Mouse (Mus musculus): Measurements from ENCODE around the gene Tceal8.
"Not testable (repeated sequence)": the region's sequence is repeated elsewhere in the genome, so short reads cannot be mapped to it uniquely, and the experiment has no call there.

The Tceal8 gene

DNA sequence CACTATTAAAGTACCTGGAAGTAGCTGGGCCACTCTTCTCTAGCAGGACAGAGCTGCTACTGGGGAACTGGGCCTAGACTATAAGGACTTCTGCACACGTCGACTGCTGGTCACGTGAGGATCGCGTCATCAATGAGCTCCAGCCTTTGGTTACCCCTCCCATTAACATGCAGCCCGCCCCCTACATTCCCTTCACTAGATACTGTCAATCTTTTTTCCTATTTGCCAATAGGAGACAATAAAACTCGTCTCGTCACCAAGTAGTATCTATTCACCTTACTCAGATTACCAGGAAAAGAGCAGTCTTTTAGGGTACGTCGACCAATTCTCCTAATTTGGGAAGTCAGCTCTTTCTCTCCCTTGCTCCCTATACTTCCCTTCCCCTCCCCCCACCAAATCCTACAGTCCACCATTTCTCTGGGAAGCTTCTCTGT is at the start of gene Tceal8:
Gene Tceal8 (minus strand): TSS at position 225 of the 434 bp plus-strand sequence.
- DNase-seq (ENCODE audit: low spot score): peak; percentile 77

- no peak for DNase-seq (ENCODE audit: low spot score)
Observed at GRCm38 (mm10) chrX:136216303-136216702, 44.2 kb upstream of the Tceal8 start.

DNA sequence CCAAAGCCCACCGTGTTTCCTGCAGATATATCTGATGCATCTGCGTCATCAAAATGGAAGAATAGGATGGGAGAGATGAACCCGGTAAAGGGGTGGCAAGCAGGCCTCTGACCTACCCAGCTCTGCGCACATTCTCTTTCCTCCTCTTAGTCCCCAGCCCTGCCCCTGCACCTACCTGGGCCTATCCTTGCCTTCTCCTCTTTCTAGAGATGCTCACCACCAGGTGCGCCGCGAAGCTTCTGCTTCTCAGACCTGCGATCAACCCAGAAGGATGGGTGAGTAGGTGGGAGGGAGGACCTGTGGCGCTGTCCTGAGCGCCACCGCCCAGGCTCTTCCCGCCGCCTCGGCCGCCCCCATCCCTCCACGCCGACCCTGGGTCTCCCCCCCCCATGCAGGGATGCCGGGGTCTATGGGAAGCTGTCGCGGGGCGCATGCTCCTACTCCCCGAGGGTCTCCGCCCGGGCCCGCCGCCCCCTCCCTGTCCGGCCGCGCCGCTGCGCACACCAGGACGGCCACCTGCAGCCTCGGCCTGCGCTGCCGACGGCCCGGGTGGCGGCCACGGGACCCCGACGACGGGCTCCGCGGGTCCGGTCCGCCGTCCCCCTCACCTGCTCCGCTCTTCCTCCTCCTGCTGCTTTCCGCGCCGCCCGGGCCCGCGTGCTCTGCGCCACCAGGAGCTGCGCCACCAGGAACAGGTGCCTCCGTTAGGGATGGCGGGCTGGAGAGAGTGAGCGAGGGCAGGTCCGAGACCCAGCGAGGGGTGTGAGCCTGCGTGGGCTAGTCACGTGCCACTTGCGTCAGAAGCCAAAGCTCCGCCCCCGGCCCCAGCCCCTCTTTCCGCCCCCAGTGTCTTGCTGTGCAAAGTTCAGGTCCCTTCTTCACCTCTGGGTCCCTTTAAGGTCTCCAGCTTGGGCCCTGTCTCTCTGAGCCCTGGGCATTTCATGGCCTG is 42.9 kb upstream of the Tceal8 start, which contains the start of the genes Tceal7 and Bex1:
Gene Tceal7 (plus strand): TSS at position 51 of the 949 bp plus-strand sequence.
Gene Bex1 (minus strand): TSS at position 785 of the 949 bp plus-strand sequence.
- not testable (repeated sequence) for DNase-seq (ENCODE audit: low spot score)

GRCm38 (mm10) chrX:136213396-136213795 is 41.3 kb upstream of the Tceal8 start:
- no peak for DNase-seq (ENCODE audit: low spot score)

DNA sequence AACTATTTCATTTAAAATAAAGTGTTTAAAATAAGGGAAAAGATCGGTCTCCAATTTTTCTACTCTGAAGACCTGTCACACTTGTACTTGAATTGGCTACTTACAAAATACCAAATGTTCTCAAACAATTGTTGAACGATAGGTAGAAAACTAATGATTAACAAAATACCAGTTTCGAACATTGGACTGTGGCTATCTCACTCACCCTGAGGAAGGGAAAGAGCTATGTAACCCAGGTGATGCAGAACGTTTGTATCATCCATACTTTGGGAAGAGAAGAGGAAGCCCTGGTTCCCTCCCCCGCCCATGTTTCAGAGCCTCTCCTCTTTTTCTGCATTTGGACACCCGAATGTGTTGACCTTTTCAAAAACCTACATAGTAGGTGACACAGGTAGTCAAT is 32.3 kb upstream of the Tceal8 start:
- no peak for DNase-seq (ENCODE audit: low spot score)

DNA sequence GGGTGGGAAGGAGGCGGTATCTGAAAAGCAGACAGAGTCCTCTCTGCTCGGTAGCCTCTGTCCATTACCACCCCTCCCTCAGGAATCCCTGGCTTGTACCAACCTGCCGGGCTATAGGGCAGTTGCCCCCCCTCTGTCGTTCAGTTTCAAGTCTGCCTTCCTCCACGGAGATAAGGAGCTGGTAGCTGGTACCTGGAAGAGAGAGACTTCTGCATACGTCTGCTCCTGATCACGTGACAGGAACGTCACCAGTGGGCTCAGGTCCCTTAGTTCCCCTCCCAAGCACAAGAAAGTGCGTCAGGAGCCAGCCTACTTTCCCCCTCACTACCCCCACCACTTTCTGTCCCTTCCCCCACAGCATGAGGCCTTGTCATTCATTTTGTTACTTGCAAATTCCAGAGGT is 31.5 kb upstream of the Tceal8 start, which contains the start of gene Tceal5:
Gene Tceal5 (minus strand): TSS at position 213 of the 403 bp plus-strand sequence.
- no peak for DNase-seq (ENCODE audit: low spot score)

- no peak for DNase-seq (ENCODE audit: low spot score)
Observed at GRCm38 (mm10) chrX:136203257-136203656, 31.1 kb upstream of the Tceal8 start.

- DNase-seq (ENCODE audit: low spot score): no peak
Observed at GRCm38 (mm10) chrX:136196873-136197272, 24.7 kb upstream of the Tceal8 start.

DNA sequence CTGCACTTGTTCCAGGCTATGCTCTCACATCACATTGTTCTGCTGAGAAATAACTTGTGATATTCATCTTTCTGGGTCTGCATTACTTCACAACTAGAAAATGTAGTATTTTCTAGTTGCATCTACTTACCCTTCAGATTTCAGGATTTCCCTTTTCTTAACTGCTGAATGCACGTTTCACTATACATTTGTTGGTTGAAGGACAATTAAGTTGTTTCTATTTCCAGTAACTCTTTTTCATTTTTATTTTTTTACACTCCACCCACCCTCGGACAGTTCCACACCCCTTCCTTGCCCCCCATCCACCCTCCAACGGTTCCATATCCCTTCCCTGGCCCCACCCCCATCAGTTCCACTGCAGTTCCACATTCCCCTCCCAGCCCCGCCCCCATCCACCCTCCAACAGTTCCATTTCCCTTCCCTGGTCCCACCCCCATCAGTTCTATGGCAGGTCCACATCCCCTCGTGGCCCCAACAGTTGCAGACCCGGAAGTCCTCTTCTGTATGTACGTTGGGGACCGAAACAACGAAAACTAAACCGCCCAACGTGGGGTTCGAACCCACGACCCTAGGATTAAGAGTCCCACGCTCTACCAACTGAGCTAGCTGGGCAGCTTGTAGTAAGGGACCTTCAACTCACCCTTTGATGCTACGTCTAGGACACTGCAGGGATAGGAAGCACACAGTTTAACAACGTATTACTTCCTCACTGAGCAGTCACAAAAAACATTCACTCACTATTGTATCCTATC is 23.2 kb upstream of the Tceal8 start:
- peak; percentile 46 for DNase-seq (ENCODE audit: low spot score)

DNA sequence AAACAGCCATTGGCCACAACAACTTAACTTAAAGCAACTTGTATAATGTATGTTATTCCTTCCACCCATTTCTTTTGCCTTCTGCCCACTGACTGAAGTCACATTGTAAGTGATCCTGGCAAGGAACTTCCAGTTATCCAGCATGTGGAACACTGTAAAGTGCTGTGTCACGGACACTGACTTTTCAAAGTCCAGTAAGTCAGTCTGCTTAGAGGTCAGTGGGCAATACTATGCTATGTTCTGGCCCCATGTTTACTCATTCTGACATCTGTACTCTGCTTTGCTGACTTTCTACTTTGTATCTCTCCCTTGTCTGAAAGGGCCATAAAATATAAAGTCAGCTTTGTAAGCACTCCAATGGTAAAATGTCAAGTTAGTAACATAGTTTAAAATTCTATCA is 11.0 kb upstream of the Tceal8 start:
- DNase-seq (ENCODE audit: low spot score): no peak

GRCm38 (mm10) chrX:136180897-136181553 is 8.9 kb upstream of the Tceal8 start:
- DNase-seq (ENCODE audit: low spot score): no peak

- DNase-seq (ENCODE audit: low spot score): no peak
Observed at GRCm38 (mm10) chrX:136172786-136173185, 644 bp upstream of the Tceal8 start.

DNA sequence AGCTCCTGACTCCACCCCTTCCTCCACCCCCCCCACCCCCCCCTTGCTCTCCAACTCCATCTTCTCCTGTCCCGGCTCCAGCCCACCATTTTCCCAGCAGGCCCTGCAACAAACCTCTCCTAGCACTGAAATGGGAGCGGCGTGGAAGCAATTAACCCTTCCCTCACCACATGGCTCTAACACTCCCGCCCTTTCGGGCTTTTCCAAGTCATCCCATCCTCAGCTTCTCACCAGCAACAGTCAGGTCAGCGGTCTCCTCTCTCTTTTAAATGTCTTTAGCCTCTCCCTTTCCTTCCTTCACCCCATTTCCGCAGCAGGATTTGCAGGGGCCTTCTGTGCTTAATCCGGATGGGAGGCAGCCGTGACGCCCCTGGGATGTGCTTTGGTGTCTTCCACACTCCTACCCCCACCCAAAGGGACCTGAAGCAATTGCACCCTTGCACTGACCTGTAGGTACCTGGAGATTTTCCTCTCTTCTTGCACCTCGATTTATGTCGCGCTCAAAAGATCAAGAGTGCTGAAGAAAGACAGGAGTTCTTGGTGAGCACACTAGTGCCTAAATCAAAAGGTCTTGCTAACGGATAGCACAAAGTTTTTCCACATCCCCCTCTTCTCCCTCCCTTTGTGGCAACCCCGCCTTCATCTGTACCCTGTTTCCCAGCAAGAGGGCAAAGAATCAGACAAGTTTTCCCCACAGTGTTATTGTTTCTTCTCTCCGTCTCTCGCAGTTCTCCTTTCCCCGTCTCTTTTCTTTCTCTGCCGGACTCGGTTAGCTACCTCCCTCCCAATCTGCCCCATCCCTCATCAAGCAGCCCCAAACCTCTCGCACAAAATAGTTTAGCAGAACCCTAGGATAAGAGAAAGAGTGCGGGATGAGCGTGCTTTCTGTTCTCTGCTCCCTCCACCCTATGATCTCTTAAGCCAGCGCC is 689 bp downstream of the Tceal8 start:
- peak; percentile 60 for DNase-seq (ENCODE audit: low spot score)

DNA sequence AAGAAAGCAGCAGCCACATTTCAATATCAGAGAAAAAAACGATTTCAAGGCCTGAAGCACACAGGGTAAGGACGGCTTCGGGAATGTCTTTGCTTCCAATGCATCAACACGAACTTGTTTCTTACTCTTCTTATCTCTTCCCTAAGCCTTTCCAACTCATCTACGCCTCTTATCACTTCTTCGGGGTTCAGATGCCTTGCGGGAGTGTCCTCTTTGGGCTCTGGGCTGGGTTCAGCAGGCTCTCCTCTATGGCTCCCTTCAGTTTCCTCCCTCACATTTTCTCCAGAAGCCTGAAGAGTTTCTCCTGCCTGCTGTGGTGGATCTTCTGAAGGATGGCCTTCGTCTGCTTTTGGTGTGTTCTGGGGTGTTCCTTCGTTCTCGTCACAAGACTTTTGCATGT is 1.5 kb downstream of the Tceal8 start:
- DNase-seq (ENCODE audit: low spot score): no peak

DNA sequence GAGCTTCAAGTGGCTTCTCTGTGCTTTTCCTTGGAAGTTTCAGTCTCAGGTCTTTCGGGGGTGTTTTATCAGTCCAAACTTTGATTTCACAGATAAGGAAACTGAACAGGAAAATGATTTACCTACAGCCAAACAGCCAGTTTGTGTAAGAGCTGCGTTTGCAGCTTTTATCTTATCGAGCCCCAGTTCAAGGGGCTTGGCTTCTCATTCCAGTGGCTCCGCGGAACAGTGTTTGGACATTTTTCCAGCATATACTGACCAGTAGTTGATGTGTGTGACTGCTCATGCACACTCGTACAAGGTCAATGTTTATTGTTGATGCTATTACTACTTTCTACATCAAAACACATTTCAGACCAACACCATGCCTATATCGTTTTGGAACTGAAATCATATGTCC is 27.9 kb downstream of the Tceal8 start:
- no peak for DNase-seq (ENCODE audit: low spot score)

GRCm38 (mm10) chrX:136143711-136144110 is 28.4 kb downstream of the Tceal8 start:
- DNase-seq (ENCODE audit: low spot score): no peak

DNA sequence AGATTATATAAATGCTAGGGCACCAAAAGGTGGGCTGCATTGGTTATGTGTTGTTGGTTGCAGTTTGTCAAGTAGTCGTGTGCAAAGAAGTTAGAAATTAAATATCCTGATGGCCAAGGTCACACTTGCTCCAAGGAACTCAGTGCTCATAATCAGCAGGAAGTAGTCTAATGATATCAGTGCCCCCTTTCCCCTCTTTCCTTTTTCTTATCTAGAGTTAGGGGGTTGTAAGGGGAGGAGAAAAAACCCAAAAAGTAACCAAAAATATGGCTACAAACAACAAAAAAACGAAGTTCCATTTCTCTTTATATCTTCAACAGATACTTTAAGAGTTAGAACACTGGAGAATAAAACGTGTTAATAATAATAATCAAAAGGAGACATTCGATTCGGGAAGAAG is 30.8 kb downstream of the Tceal8 start:
- no peak for DNase-seq (ENCODE audit: low spot score)

GRCm38 (mm10) chrX:136139640-136140004 is 32.5 kb downstream of the Tceal8 start:
- DNase-seq (ENCODE audit: low spot score): not testable (repeated sequence)

DNA sequence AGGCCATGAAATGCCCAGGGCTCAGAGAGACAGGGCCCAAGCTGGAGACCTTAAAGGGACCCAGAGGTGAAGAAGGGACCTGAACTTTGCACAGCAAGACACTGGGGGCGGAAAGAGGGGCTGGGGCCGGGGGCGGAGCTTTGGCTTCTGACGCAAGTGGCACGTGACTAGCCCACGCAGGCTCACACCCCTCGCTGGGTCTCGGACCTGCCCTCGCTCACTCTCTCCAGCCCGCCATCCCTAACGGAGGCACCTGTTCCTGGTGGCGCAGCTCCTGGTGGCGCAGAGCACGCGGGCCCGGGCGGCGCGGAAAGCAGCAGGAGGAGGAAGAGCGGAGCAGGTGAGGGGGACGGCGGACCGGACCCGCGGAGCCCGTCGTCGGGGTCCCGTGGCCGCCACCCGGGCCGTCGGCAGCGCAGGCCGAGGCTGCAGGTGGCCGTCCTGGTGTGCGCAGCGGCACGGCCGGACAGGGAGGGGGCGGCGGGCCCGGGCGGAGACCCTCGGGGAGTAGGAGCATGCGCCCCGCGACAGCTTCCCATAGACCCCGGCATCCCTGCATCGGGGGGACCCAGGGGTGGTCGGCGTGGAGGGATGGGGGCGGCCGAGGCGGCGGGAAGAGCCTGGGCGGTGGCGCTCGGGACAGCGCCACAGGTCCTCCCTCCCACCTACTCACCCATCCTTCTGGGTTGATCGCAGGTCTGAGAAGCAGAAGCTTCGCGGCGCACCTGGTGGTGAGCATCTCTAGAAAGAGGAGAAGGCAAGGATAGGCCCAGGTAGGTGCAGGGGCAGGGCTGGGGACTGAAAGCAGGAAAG is 33.1 kb downstream of the Tceal8 start, which contains the start of gene Bex4:
Gene Bex4 (plus strand): TSS at position 170 of the 813 bp plus-strand sequence.
- DNase-seq (ENCODE audit: low spot score): not testable (repeated sequence)

- no peak for DNase-seq (ENCODE audit: low spot score)
Observed at GRCm38 (mm10) chrX:136135559-136135958, 36.6 kb downstream of the Tceal8 start.

Measured in testis, postnatal 14 days (tissue).